Mouse (Mus musculus) CH12.LX (cell line): Measurements from ENCODE around the gene Slc25a21. TPM values are rescaled to one million over a fixed set of nuclear protein-coding genes. Genes with fewer than 3 reads are reported as not detected.

Source experiments
- DNase-seq: peaks from one replicate; pipeline ENCODE4 v3.0.0-alpha.2; 2013; ENCODE audit errors: extremely low read depth
- H3K27ac ChIP-seq: 2 replicates; pipeline ENCODE4 v1.5.1; 2012; ENCODE audit warnings: low read depth, mild to moderate bottlenecking, control low read depth, moderate library complexity; ENCODE audit not compliant: insufficient read depth
- H3K27me3 ChIP-seq: replicated peaks from 2 replicates; pipeline ENCODE3; 2012; ENCODE audit warnings: inconsistent platforms
- H3K36me3 ChIP-seq, 2 experiments: replicated peaks in 1 of 2; 2 replicates each; pipeline versions ENCODE3 to v1.6.1; 2012; ENCODE audit warnings: inconsistent platforms in 1 of 2, low read length in 1 of 2, mild to moderate bottlenecking in 1 of 2, mixed read lengths in 1 of 2, moderate library complexity in 1 of 2; ENCODE audit not compliant: control insufficient read depth in 1 of 2, insufficient read depth in 1 of 2
- H3K4me1 ChIP-seq, 2 experiments: 2 replicates each; pipeline ENCODE4 v1.6.1; 2012; ENCODE audit warnings: inconsistent platforms in 1 of 2, moderate library complexity in 1 of 2; ENCODE audit not compliant: insufficient read depth in 2 of 2, control insufficient read depth in 1 of 2
- H3K4me2 ChIP-seq: 2 replicates; pipeline ENCODE4 v1.6.1; 2012; ENCODE audit warnings: low read depth, mild to moderate bottlenecking, control low read depth; ENCODE audit not compliant: poor library complexity, insufficient read depth, severe bottlenecking
- H3K4me3 ChIP-seq, 3 experiments: fragments of 150-350 bp in 1 of 3; sonication (generic) in 1 of 3; replicated peaks in 1 of 3; 2 replicates each; pipeline versions ENCODE3 to v1.5.1; 2011 to 2012; ENCODE audit warnings: low read depth in 2 of 3, low read length in 2 of 3, mild to moderate bottlenecking in 2 of 3, moderate library complexity in 2 of 3, control low read depth in 1 of 3, improper control_type of control experiment in 1 of 3, inconsistent platforms in 1 of 3, mixed read lengths in 1 of 3; ENCODE audit not compliant: poor library complexity in 1 of 3
- H3K79me2 ChIP-seq: replicated peaks from 2 replicates; pipeline ENCODE4 v1.6.1; 2012; ENCODE audit warnings: mild to moderate bottlenecking, moderate library complexity; ENCODE audit not compliant: control insufficient read depth, poor library complexity, insufficient read depth, severe bottlenecking; ENCODE audit errors: extremely low read depth
- H3K9ac ChIP-seq: 2 replicates; pipeline ENCODE4 v1.6.1; 2012; ENCODE audit warnings: low read depth, mild to moderate bottlenecking, control low read depth, moderate library complexity; ENCODE audit not compliant: insufficient read depth
- H3K9me3 ChIP-seq: replicated peaks from 2 replicates; pipeline ENCODE3; 2012; ENCODE audit warnings: low read length, inconsistent platforms, mixed read lengths
- BHLHE40 ChIP-seq: IDR thresholded peaks from 2 replicates; pipeline ENCODE4 v1.6.1; 2011; ENCODE audit warnings: mild to moderate bottlenecking, low read depth, low read length, improper control_type of control experiment
- E2F4 ChIP-seq: IDR thresholded peaks from 2 replicates; pipeline ENCODE4 v1.6.1; 2011; ENCODE audit warnings: low read depth, low read length, improper control_type of control experiment; ENCODE audit not compliant: insufficient replicate concordance
- ELF1 ChIP-seq: IDR thresholded peaks from 2 replicates; pipeline ENCODE4 v1.6.1; 2014; ENCODE audit warnings: low read depth, mild to moderate bottlenecking, inconsistent platforms, low read length, improper control_type of control experiment
- ETS1 ChIP-seq: conservative IDR thresholded peaks from 2 replicates; pipeline ENCODE4 v1.6.1; 2012; ENCODE audit warnings: low read depth, mild to moderate bottlenecking, inconsistent platforms, low read length, improper control_type of control experiment, moderate library complexity
- GABPA ChIP-seq: IDR thresholded peaks from 2 replicates; pipeline ENCODE4 v1.6.1; 2012; ENCODE audit warnings: low read depth, low read length, improper control_type of control experiment, inconsistent platforms; ENCODE audit not compliant: insufficient replicate concordance
- IRF4 ChIP-seq: IDR thresholded peaks from 2 replicates; pipeline ENCODE4 v1.6.1; 2014; ENCODE audit warnings: low read depth, mild to moderate bottlenecking, inconsistent platforms, low read length, improper control_type of control experiment
- JUND ChIP-seq: conservative IDR thresholded peaks from 2 replicates; pipeline ENCODE4 v1.6.1; 2011; ENCODE audit warnings: low read depth, low read length, improper control_type of control experiment
- MAZ ChIP-seq: IDR thresholded peaks from 2 replicates; pipeline ENCODE4 v1.6.1; 2012; ENCODE audit warnings: low read depth, mild to moderate bottlenecking, inconsistent platforms, low read length, improper control_type of control experiment, moderate library complexity
- PAX5 ChIP-seq: IDR thresholded peaks from 2 replicates; pipeline ENCODE4 v1.6.1; 2012; ENCODE audit warnings: low read length, inconsistent platforms, mixed read lengths
- RAD21 ChIP-seq: IDR thresholded peaks from 2 replicates; pipeline ENCODE4 v1.6.1; 2011; ENCODE audit warnings: low read depth, mild to moderate bottlenecking, low read length, improper control_type of control experiment, moderate library complexity
- RCOR1 ChIP-seq: conservative IDR thresholded peaks from 2 replicates; pipeline ENCODE4 v1.6.1; 2012; ENCODE audit warnings: low read depth, mild to moderate bottlenecking, inconsistent platforms, low read length, improper control_type of control experiment
- SIN3A ChIP-seq: IDR thresholded peaks from 2 replicates; pipeline ENCODE4 v1.6.1; 2012; ENCODE audit warnings: low read length, improper control_type of control experiment, inconsistent platforms
- TCF12 ChIP-seq: IDR thresholded peaks from 2 replicates; pipeline ENCODE4 v1.6.1; 2014; ENCODE audit warnings: low read depth, mild to moderate bottlenecking, inconsistent platforms, low read length, improper control_type of control experiment
- USF2 ChIP-seq: conservative IDR thresholded peaks from 2 replicates; pipeline ENCODE4 v1.6.1; 2011; ENCODE audit warnings: low read depth, low read length, improper control_type of control experiment
- ZC3H11A ChIP-seq: IDR thresholded peaks from 2 replicates; pipeline ENCODE4 v1.6.1; 2012; ENCODE audit warnings: low read depth, mild to moderate bottlenecking, inconsistent platforms, low read length, improper control_type of control experiment
- ZKSCAN1 ChIP-seq: IDR thresholded peaks from 2 replicates; pipeline ENCODE4 v1.6.1; 2012; ENCODE audit warnings: low read depth, inconsistent platforms, low read length, improper control_type of control experiment, borderline replicate concordance
- ZNF384 ChIP-seq: IDR thresholded peaks from 2 replicates; pipeline ENCODE4 v1.6.1; 2012; ENCODE audit warnings: low read depth, low read length, improper control_type of control experiment, inconsistent platforms
- dilution Hi-C: fragments of 300-500 bp; cut with MboI; formaldehyde crosslinking; loops from 2 replicates; pipeline ENCODE4 v1.14.3; 2020; ENCODE audit warnings: low sequenced_read_pairs; ENCODE audit not compliant: extremely low pct_unique_long_range_greater_than_20kb, extremely low pct_ligation_motif_present
- in situ Hi-C: fragments of 300-500 bp; cut with MboI; formaldehyde crosslinking; loops from 3 replicates; pipeline ENCODE4 v1.14.3; 2019; ENCODE audit warnings: low sequenced_read_pairs, low pct_ligation_motif_present, low pct_unique_long_range_greater_than_20kb, mixed read lengths
- polyA plus RNA-seq: library from polyadenylated mRNA; unstranded; fragments of >175 nt; gene quantifications from 2 replicates; pipeline ENCODE4 v1.2.1, GENCODE M21; 2012; ENCODE audit warnings: low read depth; ENCODE audit not compliant: insufficient read length
- total RNA-seq, 2 experiments: library from RNA; depleted of rRNA; stranded (reverse); fragments of 300-350 nt in 1 of 2; fragments of >200 nt in 1 of 2; gene quantifications; 2 replicates each; pipeline ENCODE4 v1.2.3; 2012 to 2014

The Slc25a21 gene
- total and polyA plus RNA-seq, 3 experiments = not detected

DNA sequence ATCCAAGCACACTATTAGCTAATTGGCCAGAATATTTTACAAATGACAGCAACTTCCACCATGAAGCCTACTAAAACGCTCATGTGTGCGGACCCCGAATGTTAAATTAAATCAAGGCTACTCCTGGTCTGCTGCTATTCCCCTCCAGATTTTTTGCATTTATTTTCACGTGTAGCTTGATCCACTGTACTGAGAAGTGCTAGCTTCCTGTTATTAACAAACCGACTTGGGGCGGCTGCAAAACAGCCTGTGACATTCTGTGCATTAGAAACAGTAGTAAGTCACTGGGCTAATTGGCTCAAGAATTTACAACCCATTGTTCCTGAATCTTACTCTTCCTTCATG, 478.6 kb downstream of the Slc25a21 start:
- H3K9me3 ChIP-seq = no peaks in the 10 kb centered on the region
- H3K4me3 ChIP-seq = no peak overlapping the region
- H3K27me3 ChIP-seq = no peaks in the 10 kb centered on the region
- dilution Hi-C loops = no loop called here
- H3K36me3 ChIP-seq = no peaks in the 10 kb centered on the region
- no peaks in the 10 kb centered on the region for H3K4me1 ChIP-seq
- TF ChIP-seq ZKSCAN1 = no peak
- TF ChIP-seq RAD21 = no peak
- no peak for TF ChIP-seq TCF12
- TF ChIP-seq PAX5 = no peak
- no peak for TF ChIP-seq ELF1
- no peak for TF ChIP-seq JUND
- TF ChIP-seq MAZ = no peak
- TF ChIP-seq BHLHE40 = no peak
- TF ChIP-seq ETS1 = no peak
- TF ChIP-seq ZC3H11A = no peak
- no peak for TF ChIP-seq RCOR1
- no peak for TF ChIP-seq E2F4
- no peak for TF ChIP-seq GABPA
- no peaks in the 10 kb centered on the region for H3K79me2 ChIP-seq
- H3K27ac ChIP-seq = no peak overlapping the region
- H3K4me2 ChIP-seq = no peak overlapping the region
- in situ Hi-C loops = no loop called here
- no peak for DNase-seq
- H3K9ac ChIP-seq = no peak overlapping the region

DNA sequence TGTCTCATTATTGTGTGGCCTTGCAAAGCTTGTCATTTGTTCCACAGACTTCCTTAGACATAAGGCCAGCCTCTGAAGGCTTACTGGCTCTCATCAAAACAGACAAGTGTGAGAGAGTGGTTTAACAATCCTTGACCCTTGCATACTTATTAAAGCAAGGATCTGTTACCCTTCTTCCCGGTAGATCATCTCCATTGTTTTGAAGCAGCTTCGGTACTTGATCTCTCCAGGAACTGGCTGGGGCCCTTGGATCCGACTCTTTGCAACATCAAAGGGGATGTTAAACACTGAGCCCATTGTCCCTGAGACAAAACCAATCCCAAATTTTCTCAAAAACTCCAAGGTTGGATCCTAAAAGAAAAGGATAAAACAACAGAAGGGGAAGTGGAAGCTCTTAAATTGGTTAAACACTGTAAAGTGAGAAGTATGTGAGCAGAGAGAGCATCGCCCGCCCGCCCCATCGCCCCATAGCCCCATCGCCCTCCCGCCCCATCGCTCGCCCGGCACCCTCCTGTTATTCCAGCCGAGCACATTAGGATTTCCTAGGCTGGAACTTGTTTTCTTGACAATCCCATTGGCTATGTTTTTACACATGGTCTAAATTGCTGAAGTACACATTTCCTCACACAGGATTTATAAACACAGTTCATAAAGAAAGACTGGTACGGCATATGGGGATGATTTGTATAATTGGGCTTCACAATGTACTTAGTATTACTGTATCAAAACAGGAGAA, 479.1 kb downstream of the Slc25a21 start:
- Histone ChIP-seq H3K4me1 (no peaks in the 10 kb centered on the region), H3K79me2 (no peaks in the 10 kb centered on the region), H3K9ac (no peak overlapping the region), H3K27ac (no peak overlapping the region), H3K27me3 (no peaks in the 10 kb centered on the region), H3K36me3 (no peaks in the 10 kb centered on the region), H3K4me2 (no peak overlapping the region), H3K4me3 (no peak overlapping the region), H3K9me3 (no peaks in the 10 kb centered on the region)
- TF ChIP-seq ZNF384 (no peak), GABPA (no peak), RCOR1 (no peak), BHLHE40 (no peak), USF2 (no peak), IRF4 (no peak), SIN3A (no peak), ELF1 (no peak)
- no peak for DNase-seq
- dilution Hi-C loops (no loop called here), in situ Hi-C loops (no loop called here)
